Mouse (Mus musculus): ENCODE measurements at regions not wholly inside any gene's neighbourhood (a gene's known extent, or its start where the extent isn't known, plus 50 kb on each side); places are given as distances from the start of the nearest gene placed in this dataset.
A peak's percentile ranks its signal among the peaks of the same experiment; 100 is the strongest.
"Not testable (repeated sequence)": the region's sequence is repeated elsewhere in the genome, so short reads cannot be mapped to it uniquely, and the experiment has no call there.

DNA sequence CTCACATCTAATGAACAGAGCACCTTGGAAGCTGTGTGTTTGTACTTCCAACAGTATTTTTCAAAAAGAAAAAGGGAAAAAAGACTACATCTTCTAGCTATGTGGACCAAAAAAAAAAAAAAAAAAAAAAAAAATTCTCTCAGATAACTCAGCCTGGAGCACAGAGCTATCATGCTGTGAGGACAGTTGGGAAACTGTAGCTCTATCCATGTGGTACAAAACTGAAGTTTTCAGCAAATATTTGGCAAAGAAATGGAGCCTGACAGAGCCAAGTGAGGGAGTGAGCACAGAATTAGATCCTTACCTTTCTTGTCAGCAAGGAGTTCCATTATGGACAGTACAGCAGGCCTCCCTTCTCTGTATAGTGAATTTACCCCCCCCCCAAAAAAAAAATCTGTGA is 550.2 kb downstream of the Rapgef2 start:
- DNase-seq: no peak

DNA sequence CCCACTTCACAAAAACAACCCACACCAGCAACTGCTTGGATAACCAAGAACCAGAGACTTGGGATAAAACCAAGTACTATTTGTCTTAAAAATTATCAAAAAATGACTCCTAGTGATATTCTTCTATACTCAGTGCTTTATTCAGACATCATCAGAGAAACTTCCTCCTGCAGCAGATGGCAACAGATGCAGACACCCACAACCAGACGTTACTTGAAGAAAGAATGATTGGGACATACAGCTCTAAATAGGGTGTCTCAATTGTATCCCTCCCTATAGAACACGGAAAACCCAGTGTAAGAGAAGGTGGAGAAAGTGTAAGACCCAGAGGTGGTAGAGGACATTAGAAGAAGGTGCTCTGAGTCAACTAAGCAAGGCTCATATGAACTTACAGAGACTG is 569.6 kb downstream of the Rapgef2 start:
- DNase-seq: no peak

DNA sequence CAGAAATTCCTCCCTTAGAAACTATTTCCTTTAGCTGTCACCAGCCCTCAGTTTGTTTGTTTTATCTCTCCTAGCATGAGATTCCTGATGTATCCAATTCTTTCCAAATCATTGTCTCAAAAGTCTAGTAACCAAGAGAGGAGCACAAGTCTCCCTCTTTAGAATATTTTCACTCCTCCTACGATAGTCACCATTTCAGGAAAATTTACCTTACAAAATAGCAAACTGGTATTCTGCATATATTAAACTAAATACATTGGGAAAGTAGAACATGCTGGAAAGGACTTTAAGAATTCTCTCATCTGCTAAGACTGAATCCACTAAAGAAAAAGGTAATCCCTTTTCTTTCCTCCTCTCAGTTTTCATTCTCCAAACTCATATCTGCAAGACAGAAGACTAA is 578.6 kb downstream of the Rapgef2 start:
- DNase-seq: no peak

DNA sequence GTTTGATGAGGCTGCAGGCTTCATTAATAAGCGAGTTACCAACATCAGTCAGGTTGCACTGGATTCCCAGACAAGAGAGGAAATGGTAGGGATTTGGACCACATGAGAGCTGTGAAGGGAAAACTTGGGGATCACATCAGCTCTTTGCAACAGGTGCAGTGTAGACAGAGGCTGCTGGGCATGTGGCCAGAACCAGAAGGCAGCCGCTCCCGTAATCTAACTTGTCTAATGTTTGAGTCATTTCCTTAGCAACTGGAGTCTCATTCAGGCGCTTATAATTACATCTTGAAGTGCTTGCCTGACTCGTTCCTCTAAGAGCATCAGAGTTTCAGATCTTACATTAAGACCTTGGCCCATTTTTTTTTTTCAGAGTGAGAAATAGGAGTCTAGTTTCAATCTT is 587.4 kb downstream of the Rapgef2 start:
- DNase-seq: no peak

DNA sequence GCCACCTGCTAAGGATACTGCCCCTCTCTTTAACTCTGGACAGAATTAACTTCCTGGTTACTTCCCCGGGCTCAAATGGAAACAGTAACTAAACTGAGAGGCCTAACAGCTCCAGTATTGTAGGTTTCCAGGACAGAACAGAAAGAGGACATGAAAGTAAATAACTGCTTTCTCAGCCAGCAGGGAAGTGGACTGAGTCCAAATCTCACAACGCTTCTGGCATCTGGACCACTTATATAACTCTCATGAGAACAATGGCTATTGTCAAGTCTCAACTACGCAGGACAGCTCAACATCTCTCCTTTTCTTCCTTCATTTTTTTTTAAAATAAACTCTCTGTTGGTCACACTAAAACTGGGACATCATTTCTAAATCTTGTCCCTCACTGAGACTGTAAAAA is 594.8 kb downstream of the Rapgef2 start:
- DNase-seq: peak in 1 of 2 experiments; percentile 8

DNA sequence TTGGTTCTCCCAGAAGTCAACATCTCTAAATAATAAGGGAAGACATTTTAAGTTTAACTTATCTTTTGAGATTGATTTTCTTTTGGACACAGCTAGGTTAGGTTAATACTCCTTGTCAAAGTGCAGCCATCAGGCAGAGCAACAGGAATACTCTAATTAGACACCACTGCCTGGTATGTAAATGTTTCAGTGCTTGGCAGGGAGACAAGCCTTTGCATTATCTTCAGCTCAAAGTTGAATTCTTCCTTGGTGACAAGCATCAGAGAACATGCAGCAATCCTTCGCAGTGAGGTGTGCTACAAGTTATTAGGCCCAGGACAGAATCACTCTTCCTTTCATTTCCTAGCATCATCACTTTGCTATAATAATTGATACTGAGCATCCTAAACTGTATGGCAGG is 608.7 kb downstream of the Rapgef2 start:
- no peak for DNase-seq

DNA sequence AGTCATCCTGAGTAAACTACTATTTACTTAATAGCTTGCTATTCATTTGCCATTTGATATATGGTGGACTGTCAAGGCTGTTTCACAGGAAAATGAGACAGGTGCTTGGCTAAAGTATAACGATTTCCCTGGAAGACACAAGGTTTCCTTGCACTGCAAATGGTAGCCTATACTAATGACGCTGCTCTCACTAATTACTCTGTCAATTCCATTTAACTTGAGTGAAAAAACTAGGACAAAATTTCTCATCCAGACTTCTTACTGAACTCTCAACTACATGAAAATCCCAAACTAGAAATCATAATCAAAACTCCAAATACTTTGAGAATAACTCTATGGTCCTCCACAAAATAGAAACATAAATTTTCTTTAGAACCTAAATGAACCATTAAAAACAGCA is 609.5 kb downstream of the Rapgef2 start:
- DNase-seq: no peak

DNA sequence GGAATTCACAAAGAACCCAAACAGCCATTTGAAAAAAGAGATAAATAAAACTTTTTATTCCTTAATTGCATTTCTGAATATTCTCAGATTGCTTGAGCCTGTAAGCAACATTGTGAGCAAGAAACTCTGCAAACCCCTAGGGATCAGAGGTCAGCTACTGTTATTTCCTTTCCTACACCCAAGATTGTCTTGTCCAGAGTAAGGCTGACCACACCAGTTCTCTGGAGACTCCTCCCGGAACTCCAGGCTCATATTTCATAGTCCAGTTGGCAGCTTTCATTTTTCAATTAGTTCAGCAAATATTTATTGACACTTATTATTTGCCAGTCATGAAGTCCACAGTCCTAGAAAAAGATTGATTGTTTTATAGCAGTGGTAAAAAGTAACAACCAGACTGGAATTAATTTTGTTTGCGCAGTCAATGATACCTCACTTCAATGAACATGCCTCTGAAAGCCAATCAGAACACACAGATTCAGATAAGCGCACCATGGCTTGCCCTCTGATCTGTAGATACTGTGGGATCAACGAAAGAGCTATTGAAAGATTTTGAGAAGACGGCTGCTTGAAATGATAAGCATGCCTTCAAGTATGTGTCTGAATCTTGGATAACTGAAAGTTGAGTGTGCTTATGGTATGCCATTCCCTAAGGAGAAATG is 611.7 kb downstream of the Rapgef2 start:
- no peak for DNase-seq

DNA sequence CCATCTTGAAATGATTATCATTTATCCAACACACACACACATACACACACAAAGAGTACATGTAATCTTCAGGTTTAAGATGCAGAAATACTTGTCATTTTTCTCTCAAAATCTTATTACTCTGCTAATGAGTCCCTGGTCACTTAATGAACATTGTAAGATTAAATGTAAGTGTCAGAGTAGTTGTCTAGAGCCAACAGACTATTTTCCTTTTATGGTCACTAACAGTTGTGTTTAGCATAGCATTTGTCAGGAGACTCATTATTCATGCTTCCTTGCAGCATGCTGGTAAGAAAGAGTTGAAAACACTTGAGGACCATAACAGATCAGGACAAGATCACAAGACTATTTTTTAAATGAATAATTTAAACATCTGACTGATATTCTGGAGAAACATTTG is 618.3 kb downstream of the Rapgef2 start:
- no peak for DNase-seq

DNA sequence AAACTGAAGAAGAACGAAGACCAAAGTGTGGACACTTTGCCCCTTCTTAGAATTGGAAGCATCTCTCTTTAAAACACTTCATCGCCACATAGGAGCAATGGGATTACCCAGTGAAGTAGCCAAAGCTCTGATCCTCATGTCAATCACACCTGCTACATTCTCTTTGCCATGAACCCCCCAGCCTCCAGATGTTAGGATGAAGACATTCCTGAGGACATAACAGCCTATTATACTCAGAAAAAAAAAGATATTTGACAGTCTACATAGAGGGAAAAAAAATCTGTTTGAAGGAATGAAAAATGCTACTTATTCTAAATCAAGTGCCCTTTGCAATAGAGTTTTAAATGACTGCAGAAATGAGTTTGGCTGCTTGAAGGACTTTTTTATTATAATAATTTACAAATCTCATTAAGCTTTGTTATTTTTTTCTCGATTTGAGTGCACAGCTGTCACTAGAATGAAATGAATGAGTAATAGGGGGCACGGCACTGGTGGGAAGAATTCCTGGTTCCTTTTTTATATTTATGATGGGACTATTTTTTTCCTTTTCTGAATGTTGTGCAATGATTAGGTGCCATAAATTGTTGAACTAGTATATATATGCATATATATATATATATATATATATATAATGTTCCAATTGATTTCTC is 618.8 kb downstream of the Rapgef2 start:
- DNase-seq: no peak

DNA sequence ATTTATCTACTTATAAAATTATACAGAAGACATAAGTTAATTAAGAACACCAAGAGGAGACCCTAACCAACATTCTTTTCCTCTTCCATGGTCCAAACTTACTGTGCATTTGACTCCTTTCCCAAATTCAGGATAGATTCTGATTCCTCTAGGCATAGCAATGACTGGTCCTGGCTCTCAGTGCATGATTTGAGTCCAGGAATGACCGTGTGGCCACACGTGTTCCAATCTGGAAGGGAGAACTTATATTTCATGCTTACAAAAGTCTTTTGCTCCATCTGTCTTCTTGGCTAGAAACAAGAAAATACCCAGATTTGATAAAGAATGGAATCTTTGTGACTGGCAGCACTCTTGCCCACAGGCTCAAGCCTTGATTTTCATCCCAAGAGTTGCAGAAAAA is 638.2 kb downstream of the Rapgef2 start:
- no peak for DNase-seq

DNA sequence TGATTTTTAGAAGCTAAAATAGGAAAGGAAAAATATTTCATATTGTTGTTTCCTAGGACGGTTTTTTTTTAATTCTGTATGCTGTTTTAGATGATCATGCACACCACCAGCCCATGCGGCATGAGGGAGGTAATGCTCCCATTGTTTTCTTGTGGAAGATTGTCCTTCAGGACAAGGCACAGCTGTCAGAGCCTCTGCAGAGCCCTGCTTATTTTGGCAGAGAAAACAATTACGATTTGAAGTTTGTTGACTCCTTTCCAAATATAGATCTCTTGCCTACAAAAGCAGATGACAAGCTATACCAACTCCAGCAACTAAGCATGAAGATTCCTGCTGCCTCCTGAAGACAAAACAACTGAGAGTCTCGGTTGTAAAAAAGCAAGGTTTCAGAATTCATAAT is 650.9 kb downstream of the Rapgef2 start:
- DNase-seq: no peak

DNA sequence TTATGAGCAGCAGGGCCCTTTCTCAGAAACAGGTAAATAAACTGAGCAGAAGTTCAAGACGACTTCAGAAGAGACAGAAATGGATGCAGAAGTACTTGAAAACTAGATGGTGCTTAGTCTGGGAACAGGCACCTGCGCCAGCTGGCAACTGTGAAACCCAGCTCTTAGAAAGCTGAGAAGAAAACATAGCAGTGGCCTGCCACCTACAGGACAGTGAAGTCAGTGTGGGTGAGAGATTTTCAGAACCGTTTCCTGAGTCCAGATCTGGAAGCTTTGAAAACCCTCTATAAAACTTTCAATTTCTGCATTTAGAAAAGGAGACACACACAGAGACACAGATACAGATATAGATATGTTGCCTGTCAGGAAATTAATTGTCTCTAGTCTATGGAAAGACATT is 667.4 kb downstream of the Rapgef2 start:
- peak; percentile 38 to 45 for DNase-seq

DNA sequence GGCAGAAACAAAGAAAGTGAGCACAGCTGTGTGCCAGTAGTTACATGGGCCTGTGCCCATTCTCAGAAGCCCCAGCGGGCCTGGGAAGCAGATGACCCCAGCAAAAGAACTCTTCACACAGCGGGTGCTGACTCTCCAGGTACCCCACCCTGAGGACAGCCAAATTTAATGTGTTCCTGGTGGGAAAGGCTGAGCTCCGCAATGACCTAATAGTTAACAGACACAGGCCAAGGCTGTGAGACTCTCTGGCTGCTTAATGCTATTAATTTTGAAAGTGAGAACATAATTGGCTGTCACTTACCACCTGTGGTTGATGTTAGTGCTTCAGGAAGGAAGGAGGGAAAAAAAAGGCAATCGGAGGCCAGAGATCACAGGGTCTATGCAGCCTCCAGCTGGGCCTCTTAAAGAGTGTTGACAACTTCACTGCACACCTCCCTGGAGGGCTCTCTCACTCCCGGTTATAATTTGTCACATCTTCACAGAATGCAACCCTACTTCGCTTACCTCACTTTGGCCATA is 691.5 kb downstream of the Rapgef2 start:
- DNase-seq: no peak

DNA sequence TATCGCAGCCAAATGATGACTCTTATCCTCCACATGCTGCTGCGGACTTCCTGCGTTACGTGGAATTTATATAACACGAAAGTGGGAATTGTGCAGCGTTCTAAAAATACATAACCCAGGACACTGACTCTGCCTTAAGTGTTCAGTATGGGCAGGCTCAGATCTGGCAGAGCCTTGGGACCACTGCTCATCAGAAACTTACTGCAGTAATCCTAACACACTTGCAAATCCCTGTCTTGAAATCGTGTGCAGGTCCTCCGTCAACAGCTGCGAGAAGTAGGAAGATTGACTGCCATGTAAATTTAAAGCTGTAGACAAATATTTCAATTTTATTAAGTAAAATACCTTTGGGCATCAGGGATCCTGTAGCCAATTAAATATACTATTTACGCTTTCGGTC is 692.0 kb downstream of the Rapgef2 start:
- no peak for DNase-seq

DNA sequence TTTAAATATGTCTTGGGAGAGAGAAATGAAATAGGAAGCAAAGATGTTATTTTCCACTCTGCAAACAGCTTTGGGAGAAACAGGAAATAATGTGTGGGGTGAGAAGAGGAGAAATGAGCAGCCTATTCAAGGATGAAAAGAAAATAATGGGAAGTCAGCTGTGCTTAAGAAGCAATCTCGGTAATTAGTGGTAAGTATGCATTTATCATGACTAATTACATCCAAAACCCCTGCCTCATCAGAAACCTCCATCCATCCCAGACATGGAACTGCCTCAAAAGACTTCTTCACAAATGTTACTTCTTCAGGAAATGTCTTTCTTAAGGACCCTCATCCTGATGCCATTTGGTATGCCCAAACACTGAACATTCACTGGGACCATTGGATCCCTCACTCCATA is 699.7 kb downstream of the Rapgef2 start:
- DNase-seq: no peak

DNA sequence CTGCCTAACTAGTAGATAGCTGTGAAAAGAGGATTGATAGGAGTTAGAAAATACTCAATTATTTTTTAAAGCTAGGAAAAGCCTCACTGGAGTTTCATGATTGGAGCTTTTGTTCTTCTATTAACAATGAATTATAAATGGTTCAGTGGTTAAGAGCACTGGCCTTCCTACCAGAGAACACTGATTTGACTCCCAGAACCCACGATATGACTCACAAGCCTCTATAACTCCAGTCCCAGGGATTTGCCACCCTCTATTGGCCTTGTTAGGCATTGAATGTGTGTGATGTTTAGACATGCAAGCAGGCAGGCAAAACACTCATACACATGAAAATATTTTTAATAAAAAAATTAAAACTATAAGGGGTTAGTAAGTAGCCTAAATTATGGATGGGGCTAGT is 704.4 kb downstream of the Rapgef2 start:
- no peak for DNase-seq

DNA sequence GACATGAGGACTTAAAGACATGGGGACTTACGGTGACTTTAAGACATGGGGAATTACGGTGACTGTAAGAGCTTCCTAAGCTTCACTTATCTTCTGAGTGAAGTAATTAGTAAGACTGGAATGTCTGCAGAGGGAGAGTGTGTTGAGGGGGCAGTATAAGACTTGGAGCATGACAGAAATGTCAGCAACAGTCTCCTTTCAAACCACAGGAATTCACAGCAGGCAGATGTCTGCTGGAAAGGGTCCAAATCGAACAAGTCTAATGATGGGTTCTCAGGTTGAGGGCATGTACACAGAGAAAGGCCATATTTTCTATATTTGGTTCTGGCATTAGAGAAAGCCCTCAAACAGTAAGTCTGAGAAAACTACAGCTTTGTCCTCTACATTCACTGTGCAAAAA is 705.2 kb downstream of the Rapgef2 start:
- no peak for DNase-seq

DNA sequence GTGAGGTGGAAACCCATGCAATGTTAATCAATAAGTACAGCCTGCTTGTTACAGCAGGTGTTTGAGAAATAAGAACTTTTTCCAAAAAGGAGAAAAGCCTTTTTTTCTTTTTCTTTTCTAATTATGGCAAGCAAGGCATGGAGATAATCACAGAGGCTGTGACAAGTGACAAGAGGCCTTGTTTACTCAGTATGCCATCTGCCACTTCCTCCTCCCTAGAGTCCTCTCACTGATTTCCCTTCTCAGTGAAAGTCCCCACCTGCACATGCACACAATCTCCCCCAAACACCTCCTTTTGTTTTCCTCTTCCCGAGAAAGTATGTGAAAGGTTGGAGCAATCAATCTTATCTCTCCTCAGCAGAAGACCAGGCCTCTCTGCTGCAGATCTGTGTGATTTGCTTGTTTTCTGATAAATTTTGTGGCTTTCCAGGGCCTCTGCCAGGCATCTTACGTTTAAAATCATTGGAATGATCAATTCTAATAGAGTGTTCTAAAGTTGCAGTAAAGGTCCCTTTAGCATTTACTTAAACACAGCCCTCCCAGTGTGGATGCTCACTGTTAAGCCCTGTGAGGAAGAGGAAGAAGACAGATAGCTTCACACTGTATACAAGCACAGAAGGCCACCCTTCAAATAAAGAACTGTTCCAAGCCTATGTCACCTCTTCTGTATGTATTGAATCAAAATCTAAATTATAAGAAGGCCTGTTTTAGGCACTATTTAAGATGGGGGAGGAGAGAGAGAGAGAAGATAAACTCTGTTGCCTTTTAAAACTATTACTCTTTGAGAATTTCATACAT is 710.5 kb downstream of the Rapgef2 start:
- no peak for DNase-seq

DNA sequence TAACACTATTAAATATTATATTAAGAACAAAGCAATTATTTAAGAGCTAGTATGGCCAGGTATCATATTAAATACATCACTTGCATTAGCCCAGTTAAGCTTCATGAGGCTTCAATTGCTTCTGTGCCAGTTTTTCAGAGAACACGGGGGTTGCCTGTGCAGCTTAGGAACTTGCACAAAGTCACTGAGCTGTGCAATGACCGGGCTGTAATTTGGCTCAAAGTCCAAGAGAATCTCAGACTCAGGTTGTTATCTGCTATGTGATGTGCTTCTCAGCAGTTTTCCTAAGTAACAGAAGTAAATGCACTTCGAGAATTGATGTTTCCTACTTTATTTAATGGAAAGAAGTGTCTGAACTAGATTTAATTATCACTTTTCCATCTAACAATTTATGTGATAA is 711.5 kb downstream of the Rapgef2 start:
- no peak for DNase-seq

DNA sequence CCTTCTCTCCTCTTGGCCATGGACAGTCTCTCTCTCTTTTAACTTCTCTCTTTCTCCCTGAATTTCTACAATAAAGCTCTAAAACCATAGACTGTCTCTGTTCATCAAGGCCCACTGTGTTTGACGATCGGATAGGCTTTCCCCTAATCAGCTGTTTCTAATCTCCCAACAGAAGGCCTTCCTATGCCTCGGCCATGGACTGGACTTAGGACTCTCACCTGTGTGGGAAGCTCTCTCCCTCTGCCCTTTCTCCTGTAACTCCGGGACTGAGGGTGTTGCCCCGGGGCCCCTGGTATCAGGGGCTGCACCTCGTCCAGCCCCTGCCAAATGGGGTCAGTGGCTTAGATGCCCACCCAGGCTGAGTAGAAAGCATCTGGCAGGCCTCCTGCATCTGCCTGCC is 713.0 kb downstream of the Rapgef2 start:
- DNase-seq: no peak

DNA sequence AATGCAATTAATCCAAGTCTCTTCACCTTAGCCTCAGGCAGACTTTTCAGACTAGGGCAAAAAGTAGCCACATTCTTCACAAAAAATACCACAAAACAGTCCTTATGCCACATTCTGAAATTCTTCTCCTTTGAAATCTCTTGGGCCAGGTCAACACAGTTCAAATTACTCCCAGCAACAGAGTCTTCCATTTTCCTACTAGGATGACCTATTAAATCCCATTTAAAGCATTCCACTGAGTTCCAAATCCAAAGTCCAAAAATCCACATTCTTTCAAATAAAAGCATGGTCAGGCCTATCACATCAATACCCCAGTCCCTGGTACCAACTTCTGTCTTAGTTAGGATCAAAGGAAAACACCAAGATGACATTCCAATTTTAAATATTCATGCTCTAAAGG is 721.4 kb downstream of the Rapgef2 start:
- not testable (repeated sequence) for DNase-seq
